Mouse (Mus musculus) hindlimb bud, embryonic 11.5 days (tissue): ENCODE data around the gene Chmp3.

Experiments used
- DNase-seq: peaks from one replicate; pipeline ENCODE4 v3.0.0-alpha.2; 2012; ENCODE audit warnings: low read depth, low spot score; ENCODE audit errors: extremely low spot score

Gene Chmp3

DNA sequence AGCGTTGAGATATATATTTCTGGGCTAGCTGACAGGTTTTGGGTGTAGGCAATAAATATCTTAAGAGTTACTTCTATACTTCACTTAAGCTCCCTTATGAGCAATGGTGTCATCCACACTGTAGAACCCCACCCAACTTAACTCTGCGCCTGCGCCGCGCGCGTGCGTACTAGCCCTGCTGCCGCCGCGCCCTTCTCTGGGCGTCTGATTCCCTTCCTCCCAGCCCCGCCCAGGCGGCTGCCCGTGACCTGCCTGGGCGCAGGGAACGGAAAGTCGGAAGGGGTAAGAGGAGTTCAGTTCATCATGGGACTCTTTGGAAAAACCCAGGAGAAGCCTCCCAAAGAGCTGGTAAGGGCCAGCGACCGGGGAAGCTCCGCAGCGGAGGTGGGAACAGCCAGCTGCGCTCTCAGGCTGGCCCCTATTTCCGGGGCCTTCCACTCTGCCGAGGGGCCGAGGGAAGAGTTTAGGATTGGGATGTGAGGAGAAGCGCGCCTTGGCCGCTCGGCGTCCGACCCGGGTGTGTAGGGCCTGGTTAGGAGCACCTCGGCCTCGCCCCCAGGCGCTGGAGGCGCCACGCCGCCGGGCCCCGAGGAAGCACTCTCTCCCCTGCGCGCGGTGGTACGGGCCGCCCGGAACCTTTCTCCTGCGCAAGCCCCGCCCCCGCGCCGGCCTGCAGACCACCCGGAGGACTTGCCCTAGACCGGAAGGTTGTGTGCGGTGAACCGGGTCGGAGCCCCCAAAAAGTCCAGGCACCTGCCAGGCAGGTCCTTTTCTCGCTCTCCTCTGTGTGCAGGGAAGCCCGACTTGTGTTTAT is at the start of gene Chmp3:
Gene Chmp3, plus strand, starts transcription at position 112 of the 814 bp plus-strand sequence.
- DNase-seq: peak; percentile 73

DNA sequence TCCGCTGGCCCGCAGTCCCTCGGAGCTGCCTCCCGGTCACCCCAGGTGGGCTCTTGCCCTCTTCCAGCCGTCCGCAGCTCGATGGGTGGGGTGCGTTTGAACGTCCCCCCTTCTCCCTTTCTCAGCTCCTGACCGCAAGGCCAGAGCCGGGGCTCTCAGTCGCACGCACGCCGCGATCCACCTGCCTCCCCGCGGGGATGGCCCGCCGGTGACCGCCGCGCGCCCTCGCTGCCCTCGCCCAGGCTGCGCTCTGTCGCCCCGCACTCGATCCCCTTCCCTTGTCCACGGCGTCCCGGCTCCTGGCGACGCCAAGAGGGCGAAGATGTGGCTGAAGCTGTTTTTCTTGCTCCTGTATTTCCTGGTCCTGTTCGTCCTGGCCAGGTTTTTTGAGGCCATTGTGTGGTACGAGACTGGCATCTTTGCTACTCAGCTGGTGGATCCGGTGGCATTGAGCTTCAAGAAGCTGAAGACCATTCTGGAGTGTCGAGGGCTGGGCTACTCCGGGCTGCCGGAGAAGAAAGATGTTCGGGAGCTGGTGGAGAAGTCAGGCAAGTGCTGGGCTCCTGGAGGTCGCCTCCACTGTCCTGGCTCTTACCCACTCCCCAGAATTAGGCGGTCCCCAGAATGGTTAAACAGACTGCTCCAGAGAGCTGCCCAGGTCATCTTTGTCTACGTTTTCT is 49.1 kb upstream of the Chmp3 start:
- no peak for DNase-seq

DNA sequence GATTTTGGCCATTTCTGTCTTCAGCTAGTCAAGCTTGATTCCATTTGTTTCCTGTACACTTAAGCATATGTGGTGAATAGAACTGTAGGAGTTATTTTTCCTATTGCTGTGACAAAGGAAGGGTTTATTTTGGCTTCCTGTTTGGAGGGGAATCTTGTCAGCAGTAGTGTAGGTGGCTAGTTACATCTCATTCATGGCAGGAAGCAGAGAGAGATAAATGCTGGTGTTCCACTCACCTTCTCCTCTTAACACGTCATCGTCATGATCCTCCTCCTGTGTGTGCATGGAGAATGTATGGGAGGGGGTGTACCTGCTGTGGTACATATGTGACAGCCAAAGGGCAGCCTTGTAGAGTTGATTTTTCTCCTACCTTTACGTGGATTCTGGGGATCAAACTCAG is 43.0 kb upstream of the Chmp3 start:
- DNase-seq: no peak

DNA sequence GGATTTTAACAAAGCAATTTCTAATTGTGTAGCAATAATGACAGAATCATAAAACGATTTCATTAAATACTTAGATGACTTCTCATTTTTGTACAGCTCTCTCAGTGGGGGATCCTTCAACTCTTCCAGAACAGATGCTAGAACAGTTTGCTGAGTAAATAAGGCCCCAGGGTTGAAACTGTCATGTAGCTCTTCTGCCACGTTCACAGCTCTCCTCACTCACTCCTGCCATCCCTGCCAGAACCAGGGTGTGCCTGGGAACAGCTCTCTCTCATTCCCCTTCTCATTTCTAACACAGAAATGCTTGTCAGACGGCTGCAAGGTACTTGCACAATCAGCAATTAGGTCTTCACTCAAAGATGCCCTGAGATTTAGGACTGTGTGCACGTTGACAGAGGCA is 40.6 kb upstream of the Chmp3 start:
- no peak for DNase-seq

DNA sequence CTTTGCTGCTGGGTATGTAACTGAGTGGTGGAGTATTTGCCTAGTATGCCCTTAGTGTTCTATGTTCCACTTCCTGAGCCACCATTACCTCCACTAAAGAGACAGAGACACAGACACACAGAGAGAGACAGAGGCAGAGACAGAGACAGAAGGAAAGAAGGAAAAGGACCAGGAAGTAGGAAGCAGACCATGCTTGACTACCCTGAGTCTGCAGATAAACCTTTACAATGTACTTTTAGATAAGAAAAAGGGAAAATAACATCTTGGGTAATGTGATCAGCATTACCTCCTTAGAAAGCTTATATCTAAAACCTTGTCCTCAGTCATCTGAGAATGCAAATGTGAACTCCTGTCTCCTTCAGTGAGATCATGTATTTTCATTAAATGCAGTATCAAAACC is 39.9 kb upstream of the Chmp3 start:
- no peak for DNase-seq

DNA sequence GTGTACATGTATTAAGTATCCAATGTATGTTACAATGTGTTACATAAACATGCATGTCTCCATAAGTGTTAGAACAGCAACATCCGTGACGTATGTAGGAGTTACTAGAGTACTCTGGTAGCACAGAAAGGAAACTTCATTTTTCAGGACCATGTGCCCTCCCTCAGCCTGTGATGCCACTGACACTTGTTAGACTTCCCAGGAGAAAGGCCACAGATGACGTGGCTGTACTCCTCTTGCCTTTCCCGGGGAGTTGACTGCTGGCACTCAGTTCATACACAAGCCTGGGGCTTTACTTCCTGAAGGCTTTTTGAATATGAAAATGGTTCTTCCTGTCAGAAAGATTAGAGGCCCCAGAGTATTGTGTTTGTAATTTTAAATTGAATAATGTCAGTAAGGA is 39.5 kb upstream of the Chmp3 start:
- DNase-seq: no peak

DNA sequence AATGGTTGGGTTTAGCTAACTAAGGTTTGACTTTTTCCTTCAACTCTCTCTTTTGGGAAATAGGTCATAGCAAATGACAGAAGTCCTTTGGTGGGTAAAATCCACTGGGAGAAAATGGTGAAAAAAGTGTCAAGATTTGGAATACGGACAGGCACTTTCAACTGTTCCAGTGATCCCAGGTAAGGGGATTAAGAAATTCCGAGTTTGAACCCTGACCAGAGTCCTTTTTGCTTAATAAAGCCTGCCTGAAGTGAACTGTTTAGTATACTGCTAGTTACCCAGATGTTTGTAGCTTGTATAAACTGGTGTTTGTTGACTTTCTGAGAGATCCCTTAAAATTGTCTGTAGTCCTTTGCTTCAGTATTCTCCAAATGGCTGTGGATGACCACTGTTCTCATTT is 37.9 kb upstream of the Chmp3 start:
- DNase-seq: no peak

DNA sequence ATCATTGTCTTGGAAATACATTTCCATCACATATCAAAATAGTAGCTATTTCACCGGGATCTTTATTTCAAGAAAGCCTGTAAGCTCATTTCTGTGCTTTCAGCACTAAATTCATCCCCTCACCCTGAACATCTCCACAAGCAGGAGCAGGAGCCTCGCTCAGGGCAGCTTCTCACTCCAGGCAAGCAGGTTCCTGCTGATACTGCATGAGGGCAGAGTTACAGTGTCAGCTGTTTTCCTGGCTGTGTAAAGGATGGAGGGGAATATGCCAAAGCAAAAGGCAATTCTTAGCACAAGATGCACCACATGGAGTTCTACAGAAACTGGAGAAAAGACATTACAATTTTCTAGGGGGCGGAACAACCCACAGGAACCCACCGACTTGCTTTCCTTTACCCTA is 24.1 kb upstream of the Chmp3 start:
- DNase-seq: no peak

DNA sequence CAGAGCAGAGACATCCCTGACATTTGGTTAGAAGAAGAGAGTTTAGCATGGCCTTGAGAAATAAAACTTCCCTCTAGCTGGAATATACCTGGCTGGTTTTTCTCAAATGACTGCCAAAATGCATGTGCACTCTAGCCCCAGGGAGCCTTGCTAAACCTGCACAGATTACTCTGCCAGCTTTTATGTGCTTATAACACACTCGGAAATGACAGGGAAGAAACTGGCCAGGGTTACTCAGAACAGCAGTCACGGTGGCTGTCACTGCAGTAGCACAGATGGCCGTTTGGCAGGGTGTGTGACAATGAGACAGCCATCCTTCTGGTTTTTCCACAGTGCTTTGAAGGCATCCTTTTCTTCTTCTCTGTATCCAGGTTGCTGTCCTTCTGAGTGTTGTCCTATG is 18.0 kb upstream of the Chmp3 start:
- DNase-seq: no peak

DNA sequence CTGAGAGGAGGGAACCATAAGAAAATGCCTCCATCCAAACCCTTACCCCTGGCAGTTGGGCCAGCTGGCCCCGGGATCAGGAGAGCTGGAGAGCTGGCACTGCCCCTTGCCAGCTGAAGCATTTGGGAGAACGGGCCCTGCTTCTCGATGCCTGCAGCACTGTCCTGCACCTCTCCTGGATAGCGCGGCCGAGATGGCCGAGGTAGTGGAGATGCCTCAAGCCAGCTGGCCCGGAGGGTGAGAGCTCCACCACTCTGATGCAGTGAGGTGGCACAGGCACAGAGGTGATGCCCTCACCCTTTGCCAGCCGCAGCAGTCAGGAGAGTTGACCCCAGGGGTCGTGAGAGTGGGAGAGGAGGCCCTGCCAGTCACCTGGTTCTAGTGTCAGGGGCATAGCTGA is 16.5 kb upstream of the Chmp3 start:
- no peak for DNase-seq

DNA sequence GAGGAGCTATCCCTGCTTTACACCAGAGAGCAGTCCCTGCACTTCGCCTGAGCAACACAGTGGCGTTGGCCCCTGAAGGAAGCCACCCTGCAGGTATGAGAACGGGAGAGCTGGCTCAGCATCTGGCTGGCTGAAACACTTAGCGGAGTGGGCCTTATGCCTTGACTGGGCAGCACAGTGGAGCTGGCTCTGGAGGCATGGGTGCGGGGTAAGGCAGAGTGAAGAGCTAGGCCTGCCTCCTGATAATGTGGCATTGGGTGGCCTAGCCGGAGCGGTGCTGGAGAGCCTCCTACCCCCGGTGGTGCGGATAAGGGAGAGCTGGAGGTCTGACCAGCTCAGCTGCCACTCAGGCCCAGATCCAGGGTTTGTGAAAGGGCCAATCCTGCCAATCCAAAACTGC is 15.8 kb upstream of the Chmp3 start:
- DNase-seq: no peak

DNA sequence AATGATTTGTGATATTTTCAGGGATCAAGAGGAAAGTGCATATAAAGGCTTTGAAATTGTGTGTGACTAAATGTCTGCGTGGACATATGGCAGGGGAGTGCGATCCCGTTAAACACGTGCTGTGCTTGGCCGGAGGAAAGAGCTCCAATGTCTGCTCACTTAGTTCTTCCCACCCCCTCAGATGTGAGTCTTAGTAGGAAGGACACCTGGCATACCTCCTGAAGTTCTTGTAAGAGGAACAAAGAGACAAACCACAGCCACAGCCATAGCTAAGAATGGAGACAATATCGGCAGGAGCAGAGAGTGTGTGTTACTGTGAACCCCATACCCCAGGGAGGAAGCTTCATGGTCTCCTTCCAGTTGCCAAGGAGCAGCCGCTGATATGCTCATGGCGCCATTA is 13.4 kb upstream of the Chmp3 start:
- DNase-seq: no peak

DNA sequence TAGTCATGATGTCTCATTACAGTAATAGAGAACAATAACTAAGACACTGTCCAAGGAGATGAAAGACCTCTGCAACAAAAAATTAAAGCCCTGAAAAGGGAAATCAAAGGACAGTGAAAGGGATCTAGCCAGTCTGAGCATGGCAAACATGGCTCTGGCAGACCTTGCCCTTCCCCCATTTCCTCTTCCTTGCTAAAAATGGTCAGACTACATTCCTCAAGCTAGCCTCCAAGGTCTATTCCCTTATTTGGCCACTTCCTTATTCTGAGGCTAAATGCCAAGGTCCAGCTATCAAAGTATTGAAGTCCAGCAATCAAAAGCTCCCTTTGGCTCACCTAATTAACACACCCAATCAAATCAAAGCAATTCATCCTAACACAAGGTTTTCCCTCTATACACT is 6.3 kb upstream of the Chmp3 start:
- DNase-seq: no peak

DNA sequence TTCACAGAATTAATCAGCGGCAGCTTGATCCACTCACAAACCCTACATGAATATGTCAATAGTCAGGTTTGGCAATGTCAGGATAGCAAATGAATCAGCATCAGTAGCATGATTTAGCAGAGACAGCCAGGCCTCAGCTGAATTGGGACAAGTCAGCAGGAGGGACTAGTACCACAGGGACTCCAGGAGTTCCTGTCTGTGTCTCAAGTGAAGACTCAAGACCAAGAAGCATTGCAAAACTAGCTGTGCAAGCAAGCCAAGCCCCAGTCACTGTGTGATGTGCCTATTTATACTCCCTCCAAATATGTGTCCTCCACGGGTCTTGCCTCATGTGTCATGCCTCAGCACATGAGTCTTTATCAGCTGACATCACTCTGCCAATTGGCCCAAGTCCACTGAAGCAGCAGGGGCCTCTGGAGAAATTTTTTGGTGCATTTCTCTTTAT is 11.9 kb downstream of the Chmp3 start:
- DNase-seq: no peak

DNA sequence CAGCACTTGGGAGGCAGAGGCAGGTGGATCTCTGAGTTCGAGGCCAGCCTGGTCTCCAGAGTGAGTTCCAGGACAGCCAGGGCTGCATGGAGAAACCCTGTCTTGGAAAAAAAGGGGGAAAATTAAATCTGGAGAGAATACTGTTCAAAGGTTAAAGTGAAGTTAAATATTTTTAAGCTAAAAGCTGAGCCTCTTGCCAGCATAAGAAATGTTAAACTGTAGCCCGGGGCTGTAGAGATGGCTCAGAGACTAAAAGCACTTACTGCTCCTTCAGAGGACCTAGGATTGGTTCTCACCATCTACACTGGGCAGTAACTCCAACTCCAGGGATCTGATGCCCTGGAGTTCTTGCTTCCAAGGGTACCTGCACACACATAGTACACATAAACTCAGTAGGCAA is 13.2 kb downstream of the Chmp3 start:
- no peak for DNase-seq

DNA sequence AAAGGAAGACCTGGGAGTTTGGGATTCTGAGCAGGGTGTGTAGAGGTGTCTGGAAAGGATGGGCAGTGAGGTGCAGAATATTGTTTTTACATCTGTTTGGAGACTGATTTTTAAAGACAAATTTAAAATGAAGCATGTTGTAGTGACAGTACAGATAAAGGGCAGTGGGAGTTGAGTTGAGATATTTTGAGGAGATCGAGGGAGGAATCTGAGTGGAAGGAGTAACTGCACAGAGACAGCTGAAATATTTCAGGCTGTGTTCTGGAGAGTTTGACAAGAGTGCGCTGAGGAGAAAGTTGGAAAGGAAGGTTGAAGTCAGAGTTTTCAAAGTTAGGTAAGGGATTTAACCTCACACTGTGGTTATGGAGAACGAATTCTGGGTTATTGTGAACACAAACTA is 25.0 kb downstream of the Chmp3 start:
- DNase-seq: no peak

DNA sequence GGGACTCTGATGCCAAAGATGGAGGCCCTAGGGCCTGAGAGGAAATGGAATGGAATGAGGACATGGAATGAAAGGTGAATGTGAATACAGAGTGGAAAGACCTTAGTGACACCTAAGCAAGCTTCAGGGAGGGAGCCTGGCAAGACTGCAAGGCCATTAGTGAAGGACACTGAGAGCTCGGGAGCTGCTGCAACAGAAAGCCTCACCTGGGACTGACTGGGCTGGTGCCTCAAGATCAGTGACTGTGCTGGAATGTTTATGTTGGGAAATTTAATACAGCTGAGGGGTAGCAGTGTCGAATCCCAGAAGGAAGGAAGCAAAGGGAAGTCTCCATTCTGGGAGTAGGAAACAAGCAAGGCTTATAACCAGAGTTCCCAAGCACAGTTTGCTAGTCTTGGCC is 25.4 kb downstream of the Chmp3 start:
- no peak for DNase-seq

DNA sequence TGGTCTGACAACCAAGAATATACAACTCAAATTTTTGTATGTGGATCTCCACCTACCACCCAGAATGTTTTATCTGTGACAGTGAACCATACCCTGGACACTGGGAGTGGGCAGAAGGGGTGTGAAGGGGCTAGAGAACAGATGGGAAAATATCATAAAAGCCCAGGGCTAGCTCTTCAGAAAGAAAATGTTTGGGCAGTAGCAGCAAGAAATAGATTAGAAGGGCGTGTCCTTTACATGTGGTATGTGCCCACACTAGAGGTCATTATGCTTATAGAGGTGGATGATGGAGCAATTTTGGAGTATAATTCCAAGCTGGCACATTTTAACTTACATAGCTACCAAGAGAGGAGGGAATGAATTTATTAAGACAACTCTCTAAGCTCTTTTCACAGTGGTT is 31.8 kb downstream of the Chmp3 start:
- DNase-seq: no peak

DNA sequence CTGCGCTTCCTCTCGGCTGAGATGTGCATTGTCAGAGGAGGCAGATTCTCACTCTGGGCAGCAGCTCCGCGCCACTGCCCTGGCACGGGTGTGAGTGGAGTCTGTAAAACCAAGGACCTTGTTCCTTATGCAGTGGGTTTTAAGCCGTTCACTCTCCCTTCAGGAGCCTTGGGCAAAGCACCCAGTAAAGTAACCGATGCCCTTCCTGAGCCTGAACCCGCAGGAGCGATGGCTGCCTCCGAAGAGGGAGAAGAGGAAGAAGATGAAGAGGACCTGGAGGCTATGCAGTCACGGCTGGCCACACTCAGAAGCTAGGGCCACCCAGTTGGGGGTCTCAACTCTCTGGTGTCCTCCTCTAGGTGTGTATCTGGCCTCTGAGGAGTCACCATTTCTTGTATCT is 35.9 kb downstream of the Chmp3 start:
- DNase-seq: no peak

DNA sequence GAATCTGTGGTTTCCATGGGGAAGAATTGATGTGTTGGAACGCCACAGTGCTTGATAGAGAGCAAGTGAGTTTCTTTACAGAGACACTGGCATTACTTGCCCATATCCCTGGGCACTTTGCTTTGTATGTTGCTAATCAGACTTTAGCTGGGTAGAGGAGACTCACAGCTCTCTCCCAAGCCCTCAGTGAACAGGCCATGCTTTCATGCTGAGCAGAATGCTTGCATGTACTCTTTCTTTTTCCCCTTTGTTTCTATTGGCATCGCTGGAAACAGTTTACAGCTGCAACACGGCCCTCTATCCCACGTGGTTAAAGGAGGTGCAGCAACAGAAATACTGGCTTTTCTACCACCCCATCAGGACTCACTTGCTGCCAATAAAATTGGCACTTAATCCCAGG is 39.6 kb downstream of the Chmp3 start:
- DNase-seq: no peak

DNA sequence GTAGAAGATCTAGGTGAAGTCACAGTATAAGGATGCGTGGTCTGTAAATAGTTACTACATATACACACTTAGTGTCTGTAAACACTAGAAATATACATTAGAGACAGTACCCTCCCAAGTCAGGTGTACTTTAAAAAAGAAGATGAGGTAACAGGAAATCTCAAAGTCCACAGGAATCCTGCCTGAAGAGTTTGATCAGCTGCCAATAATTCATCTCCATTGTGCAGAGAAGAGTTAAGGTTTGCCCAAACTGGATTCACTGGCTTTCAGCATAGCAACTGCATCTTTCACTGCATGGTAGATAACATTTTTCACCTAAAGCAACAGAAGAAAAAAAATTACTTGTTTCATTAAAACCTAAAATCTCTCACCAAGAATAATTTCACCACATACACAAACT is 45.8 kb downstream of the Chmp3 start:
- no peak for DNase-seq

DNA sequence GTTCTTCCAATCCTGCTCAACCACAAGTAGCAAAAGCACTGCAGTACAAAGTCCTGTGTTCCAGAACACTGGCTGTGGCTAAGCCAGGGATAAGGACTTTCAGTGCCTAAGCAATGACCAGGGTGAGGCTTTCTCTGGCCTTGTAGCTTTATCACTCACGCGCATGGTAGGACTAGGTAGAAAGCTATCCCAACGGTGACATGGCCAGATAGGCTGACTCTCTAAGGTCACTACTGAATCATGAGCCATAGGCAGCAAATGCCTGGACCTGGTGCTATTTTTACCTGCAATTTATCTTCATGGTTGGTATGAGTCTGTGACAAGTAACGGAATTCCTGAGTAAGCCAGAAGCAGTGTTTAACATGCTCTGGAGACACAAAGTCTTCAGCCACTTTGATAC is 46.6 kb downstream of the Chmp3 start:
- DNase-seq: no peak

DNA sequence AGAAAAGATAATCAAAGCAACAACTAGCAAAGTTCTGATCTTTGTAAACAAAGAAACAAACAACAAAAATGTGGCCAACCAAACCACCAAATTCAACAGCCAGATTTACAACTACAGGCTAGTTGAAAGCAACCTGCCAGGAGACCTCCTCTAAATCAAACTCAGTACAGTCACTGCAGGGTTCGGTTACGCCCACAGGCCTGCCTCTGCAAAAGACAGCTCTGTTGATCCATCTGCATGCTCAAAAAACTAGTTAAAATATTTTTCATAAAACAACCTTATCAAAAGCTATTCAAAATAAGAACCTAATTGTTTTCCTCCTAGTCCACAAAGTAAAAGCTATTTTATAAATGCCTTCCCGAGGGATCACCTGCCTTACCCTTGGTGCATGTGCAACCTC is 64.2 kb downstream of the Chmp3 start:
- no peak for DNase-seq
